Mouse (Mus musculus) right cerebral cortex, adult 2 months (tissue): Measurements from ENCODE around the gene Arhgef19.

Experiments used
- DNase-seq, 2 experiments: peaks; one replicate each; pipeline ENCODE4 v3.0.0; 2021 to 2022; ENCODE audit warnings: low spot score in 2 of 2

The Arhgef19 gene

GRCm38 (mm10) chr4:141239388-141240125 is at the start of gene Arhgef19:
Gene Arhgef19, plus strand, starts transcription at chr4:141239499.
- peak in 1 of 2 experiments; percentile 46 for DNase-seq

GRCm38 (mm10) chr4:141191294-141191693 is 48.0 kb upstream of the Arhgef19 start:
- no peak for DNase-seq

- DNase-seq = no peak
Measured at GRCm38 (mm10) chr4:141194553-141194952, 44.7 kb upstream of the Arhgef19 start.

GRCm38 (mm10) chr4:141196981-141197685 is 42.2 kb upstream of the Arhgef19 start:
- DNase-seq = no peak

GRCm38 (mm10) chr4:141197686-141198035 is 41.6 kb upstream of the Arhgef19 start:
- no peak for DNase-seq

GRCm38 (mm10) chr4:141200906-141201305 is 38.4 kb upstream of the Arhgef19 start:
- no peak for DNase-seq

GRCm38 (mm10) chr4:141202192-141202591 is 37.1 kb upstream of the Arhgef19 start:
- DNase-seq = no peak

- peak; percentile 30 to 55 for DNase-seq
Measured at GRCm38 (mm10) chr4:141204580-141205061, 34.7 kb upstream of the Arhgef19 start.

GRCm38 (mm10) chr4:141207081-141207480 is 32.2 kb upstream of the Arhgef19 start:
- DNase-seq = no peak

GRCm38 (mm10) chr4:141210524-141211219 is 28.6 kb upstream of the Arhgef19 start:
- no peak for DNase-seq

GRCm38 (mm10) chr4:141211646-141212045 is 27.7 kb upstream of the Arhgef19 start:
- DNase-seq = no peak

- DNase-seq = no peak
Measured at GRCm38 (mm10) chr4:141212892-141213291, 26.4 kb upstream of the Arhgef19 start.

GRCm38 (mm10) chr4:141213342-141213741 is 26.0 kb upstream of the Arhgef19 start:
- no peak for DNase-seq

- peak; percentile 96 to 98 for DNase-seq
Measured at GRCm38 (mm10) chr4:141213770-141214336, 25.4 kb upstream of the Arhgef19 start, which contains the start of gene Rsg1. Gene Rsg1, plus strand, starts transcription at chr4:141213956.

- DNase-seq = no peak
Measured at GRCm38 (mm10) chr4:141214337-141214851, 24.9 kb upstream of the Arhgef19 start.

GRCm38 (mm10) chr4:141219583-141220213 is 19.6 kb upstream of the Arhgef19 start:
- no peak for DNase-seq

GRCm38 (mm10) chr4:141221848-141222247 is 17.5 kb upstream of the Arhgef19 start:
- DNase-seq = no peak

GRCm38 (mm10) chr4:141222752-141223151 is 16.5 kb upstream of the Arhgef19 start:
- DNase-seq = no peak

GRCm38 (mm10) chr4:141228687-141229086 is 10.6 kb upstream of the Arhgef19 start:
- DNase-seq = no peak

GRCm38 (mm10) chr4:141233196-141233595 is 6.1 kb upstream of the Arhgef19 start:
- DNase-seq = no peak

GRCm38 (mm10) chr4:141235537-141236111 is 3.7 kb upstream of the Arhgef19 start:
- DNase-seq = no peak
